Mouse (Mus musculus) urinary bladder, adult 2 months (tissue): ENCODE results near the gene Tenm3. TPM values are rescaled to one million over a fixed set of nuclear protein-coding genes. Genes with fewer than 3 reads are reported as not detected.

Experiments
- DNase-seq: peaks from one replicate; pipeline ENCODE4 v3.0.0; 2022; ENCODE audit warnings: low spot score
- polyA plus RNA-seq: library from polyadenylated mRNA; depleted of rRNA; stranded (reverse); fragments of >200 nt; gene quantifications from 2 replicates; pipeline ENCODE4 v1.2.3, GENCODE M21; 2012

Tenm3 gene
- polyA plus RNA-seq, 1 experiment = 7.7 TPM

DNA sequence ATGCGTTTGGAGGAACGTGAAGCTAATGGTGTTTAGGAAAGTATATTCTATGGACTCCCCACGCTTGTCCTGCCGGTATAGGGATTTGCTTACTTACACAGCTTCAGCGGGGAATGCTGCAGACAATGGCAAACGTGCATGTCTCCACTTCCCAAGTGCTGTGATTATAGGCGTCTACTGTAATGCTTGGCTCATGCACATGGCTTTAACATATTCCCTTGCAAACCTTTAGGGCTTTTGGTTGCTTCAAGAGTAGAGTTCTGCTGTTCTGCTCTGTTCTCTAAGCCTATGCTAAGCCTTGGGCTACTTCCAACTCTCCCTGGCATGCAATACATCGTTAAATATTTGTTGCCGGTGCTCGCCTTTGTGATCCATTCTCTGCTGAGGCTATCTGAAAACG is 102.8 kb downstream of the Tenm3 start:
- DNase-seq = no peak

DNA sequence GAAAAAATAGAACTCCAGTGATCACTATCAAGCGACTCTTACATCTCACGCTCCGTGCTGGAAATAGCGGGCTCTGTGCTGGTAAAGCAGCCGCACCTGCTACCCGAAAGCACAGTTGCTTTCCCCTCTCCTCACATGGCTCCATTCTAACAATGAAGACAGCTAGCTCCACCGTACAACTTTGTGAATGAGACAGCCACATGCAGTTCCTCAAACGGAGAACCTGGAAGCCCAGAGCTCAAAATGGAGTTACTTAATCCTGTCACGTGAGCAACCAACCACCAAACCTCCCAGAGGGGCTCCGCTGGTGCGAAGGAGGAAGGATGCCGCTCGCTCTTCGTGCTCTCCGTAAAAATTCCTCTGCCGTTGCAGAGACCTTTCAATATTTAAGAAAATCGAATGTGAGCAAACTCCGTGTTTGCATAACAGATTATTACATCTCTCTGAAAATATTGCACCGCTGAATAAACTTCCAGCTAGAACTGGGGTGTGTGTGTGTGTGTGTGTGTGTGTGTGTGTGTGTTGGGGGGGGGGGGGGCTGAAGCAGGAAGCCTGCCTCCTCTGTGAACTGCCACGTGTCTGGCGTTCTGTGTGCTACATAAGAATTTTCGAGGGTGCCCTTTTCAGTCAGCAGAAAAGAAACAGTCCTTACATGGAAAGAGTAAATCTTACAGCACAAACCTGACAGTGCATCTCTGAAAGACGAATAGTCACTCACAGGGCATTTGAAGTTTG is 103.4 kb downstream of the Tenm3 start:
- no peak for DNase-seq

DNA sequence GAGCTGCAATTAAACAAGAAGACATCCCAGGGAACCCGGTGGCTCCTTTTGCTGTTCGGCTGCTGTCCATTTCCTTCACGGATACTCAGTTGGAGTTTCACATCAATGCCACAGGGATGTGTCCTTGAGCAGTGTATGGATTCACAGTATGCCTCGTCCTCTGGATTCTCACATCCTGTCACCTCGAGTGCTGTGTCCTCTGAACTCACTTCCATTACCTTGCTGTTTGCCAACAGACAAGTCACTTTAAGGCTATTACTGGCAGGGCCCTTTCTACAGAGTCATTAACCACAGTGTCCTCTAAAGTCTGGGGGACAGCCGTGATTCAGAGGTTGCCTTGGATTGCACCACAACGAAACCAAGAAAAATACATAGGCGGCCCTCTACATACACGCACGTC is 110.0 kb downstream of the Tenm3 start:
- no peak for DNase-seq

DNA sequence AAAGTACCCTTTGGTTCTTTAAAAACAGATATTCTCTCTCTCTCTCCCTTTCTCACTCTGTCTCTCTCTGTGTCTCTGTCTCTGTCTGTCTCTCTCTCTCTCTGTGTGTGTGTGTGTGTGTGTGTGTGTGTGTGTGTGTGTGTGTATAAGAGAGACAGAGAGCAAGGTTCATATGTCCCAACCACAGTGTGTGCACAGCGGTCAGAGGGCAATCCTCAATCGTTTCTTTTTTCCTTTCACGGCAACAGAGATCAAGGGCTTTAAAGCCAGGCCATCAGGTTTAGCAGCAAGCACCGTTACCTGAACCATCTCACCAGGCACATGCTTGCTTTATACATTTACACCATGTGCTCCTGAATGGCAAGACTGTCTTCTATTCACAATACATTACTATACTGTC is 110.7 kb downstream of the Tenm3 start:
- no peak for DNase-seq

DNA sequence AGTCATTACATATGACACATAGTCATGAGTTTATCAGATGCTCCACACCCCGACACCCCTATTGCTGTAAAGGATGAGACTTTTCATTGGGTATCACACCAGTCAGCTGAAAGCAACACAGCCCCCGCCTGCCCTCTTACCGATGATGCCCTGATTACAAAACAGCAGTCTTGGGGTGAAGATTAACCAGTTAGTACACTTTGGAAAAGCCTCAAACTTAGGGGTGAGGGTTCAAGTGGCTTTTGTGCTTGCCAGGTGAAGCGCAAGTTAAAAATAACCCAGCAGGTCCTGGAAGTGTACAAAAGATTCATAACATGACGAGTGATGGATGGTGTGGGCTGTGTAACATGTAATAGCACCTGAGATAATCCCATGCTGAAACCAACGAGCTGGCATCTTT is 113.0 kb downstream of the Tenm3 start:
- no peak for DNase-seq

DNA sequence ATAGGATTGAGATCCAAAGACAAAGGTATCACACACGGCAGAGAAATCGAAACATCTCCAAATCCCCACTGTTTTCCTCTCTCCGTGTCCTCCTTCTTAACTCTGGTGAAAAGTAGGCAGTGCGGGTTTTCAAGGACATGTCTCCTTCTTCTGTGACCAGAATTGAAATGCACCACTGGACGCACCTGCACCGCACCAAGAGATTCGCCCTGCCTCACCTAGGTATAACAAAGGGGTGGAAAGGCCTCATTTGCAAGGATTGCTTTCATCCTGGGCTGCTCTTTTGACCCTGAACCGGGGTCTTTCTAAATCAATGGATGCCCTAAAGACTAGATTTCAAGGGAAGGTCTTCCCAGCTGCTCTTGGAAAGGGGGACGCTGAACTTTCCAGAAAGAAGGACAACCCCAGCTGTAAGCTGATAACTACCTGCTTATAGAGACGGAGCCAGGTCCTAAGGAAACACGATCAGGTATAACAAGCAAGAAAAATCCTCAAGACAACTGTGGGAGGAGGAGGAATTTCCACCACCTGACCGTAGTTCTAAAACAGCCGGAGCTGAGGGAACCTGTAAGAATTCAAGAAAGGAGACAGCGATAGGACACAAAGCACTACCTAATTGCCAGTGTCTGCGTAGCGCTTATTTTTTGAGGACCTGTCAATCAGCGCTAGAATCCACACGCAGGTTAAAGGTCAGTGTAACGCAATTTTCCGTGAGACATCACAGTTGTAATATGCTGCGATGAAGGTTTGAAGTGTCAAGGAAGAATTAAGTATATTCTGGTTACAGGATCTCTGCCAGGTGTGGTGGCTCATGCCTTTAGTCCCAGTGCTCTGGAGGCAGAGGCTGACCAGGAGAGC is 114.7 kb downstream of the Tenm3 start:
- no peak for DNase-seq

DNA sequence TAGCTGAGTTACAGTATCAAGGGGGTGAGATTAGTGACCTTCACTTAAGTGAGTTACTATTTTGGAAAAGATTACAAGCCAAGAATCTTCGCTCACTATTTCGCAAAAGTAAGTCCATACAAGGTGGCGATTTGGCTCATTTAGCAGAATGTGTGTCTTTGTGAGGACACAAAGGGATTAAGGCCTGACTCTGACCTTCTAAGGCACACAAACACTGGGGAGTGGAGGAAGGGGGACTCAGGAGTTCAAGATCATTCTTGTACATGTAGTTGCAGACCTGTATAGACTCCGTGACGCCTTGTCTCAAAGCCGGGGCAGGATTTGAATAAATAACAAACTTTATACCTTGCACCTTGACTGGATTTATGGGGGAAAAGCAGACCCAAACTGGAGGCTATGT is 115.7 kb downstream of the Tenm3 start:
- DNase-seq = no peak

DNA sequence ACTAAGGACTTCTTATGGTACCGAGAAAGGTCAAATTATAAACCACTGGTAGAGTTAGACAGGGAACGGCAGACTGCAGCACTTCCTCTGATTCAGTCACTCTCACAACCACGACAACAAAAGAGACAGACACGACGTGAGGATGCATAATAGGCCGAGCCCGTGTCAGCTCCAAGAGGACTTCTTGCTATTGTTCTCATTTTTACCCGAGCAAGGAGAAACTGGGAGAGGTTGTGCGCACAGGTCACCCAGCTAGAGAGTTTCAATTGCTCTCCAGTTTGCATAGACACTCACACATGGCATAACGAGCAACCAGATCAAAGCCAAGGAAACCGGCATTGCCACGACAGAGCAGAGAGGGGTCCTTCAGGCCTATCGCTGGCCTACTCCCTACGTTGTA is 121.0 kb downstream of the Tenm3 start:
- no peak for DNase-seq

DNA sequence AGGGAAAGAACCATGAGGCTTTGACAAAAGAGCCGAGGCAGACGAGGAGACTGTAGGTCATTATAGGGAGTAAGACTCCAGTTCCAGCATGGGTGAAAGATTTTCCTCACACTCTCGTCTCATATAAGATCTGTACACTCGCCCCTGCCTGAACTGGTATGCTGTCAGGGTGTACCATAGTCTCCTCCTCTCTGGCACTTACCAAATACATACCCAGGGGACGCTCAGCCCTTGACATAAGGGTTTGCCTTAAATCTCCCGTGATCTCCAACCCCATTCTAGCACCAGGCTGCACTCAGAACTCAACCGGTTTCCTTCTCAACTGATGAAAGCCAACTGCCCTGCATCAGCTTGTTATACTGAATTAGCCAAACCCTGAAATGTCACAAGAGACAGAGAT is 121.4 kb downstream of the Tenm3 start:
- DNase-seq = no peak

DNA sequence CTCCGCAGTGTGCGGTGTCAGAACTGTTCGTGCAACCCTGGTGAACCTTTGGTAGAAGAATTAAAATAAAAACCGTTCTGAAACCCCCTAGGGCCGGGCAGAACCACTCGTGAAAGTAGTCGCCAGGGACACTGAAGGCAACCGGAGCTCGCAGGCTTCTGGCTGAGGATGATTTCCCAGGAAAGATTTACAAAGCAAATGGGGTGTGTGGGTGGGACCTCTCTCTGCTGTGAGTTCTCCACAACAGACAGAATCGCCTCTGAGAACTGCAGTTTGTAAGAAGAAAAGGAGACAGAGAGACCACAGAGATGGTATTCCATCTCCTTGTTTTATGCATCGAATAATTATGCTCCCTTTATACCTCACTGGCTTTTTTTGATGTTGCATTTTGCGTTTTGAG is 122.4 kb downstream of the Tenm3 start:
- no peak for DNase-seq

DNA sequence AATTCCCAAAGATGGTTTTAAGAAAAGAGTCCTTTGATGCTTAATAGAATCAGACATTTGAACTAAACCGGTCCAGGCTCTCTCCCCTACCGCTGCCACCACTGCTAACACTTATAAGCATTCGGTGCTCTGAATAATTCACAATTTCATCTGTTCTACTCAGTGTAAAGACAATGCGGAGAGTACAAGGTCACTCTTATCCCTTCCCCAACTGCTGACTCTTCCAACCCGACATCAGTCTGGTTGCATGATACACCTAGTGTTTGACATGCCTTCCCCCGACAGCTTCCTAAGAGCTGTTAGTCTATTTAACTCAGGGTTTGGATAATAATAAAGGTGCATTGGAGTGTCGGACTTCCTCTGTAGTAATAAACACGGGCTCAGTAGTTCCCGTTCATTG is 128.1 kb downstream of the Tenm3 start:
- DNase-seq = no peak

DNA sequence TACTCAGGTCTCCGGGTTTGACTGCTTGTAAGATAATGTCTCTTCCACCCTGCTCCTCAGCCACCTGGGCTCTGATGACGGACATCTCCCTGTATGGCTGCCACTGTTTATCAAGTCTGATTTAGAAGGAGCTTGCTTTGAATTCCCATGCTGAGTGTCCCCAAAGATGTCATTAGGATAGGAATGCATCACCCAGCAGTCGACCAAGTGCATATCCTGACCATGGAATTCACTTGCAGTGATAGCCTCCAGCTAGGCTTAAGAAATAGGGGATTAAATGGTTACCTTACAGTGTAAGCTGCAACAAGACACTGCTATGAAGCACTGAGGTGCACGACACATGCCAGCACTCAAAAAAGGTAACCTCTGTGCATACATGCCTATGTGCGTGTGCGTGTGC is 137.1 kb downstream of the Tenm3 start:
- DNase-seq = no peak

DNA sequence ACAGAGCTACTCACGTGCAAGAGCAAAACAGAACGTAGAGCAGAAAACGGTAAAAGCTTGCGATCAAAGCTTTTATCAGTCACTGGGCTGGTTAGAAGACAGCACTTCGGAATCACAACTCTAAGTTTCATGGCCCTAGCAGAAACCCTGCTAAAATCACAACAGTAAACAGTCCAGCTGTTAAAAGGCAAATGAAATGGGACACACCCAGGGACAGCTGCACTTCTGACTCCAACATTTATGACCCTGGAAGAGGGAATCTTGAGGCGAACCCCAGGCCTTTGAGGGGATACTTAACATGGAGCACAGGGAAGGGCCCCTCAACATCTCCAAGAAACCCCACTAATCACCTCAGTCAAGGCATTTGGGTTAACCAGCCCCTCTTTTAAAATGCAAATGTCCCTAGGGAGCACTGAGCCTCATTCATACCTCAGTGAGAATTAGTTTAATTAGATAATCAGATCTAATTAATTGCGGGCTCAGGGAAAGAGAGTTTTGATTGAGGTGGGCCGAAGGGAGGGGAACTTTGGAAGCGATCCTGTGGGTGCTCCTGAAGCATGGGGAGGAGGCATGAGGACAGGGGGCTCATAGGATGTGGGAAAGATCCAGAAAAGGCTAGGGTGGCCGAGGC is 138.8 kb downstream of the Tenm3 start:
- DNase-seq = no peak

DNA sequence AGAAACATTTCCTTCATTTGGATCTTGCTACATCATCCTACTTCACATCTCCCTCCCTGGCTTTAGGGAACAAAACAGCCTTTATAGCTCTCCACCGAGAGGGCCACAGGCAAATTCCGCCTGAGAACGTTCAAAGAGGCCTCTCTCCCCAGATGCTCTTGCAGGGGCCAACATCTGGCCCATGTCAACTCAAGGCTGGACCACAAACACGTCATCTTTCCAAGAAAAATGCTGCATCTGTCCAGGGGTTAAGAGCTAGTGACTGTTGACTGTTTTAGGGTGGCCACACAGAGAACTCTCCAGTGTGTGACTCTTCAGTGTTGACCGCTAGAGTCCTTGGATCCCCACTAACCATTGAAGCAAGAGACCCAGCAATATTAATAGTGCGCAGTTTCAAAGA is 139.3 kb downstream of the Tenm3 start:
- DNase-seq = no peak

DNA sequence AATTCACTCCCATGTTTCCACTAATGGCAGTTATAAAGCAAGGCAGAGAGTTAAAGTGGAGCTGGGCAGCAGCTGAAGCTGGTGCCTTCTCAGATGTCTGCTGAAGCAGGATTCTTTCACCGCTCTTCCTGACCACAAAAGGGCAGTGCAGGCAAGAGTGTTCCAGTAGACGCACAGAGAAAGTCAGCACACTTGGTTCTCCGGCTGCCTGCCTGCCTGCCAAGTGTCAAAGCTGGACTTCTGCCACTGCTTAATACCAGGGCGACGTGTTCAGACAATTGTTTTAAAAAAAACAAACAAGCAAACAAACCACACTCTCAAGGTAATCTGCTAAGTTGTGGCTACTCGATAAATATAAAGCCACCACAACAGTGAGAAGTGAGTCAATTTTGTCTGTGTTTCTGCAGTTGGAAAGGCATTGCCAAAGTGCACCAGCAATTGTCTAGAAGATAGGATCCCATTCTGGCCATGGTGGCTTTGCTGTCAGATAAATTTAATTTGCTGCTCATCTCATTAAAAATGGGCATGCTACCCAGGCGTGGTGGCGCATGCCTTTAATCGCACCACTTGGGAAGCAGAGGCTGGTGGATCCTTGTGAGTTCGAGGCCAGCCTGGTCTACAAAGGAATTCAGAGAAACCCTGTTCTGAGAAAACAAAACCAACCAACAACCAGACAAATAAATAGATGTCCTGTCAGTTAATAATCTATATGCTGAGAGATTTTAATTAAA is 152.9 kb downstream of the Tenm3 start:
- DNase-seq = no peak

DNA sequence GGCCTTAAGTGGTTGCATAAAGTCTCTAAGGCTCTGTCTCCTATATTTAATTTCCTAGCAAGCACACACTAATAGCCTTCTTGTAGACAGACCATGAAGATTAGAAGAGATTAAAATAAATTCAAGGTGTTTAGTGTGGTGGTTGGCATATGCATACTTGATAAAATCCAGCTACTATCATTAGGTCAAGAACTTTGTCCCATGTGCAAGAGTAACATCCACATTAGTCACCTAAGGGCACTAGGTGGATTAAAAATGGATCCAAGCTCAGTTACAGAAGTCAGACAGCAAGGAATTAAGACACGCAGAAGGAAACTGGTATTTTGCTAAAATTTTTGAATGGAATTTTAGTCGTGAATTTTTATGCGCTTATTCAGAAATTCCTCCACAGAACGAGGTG is 155.0 kb downstream of the Tenm3 start:
- no peak for DNase-seq

DNA sequence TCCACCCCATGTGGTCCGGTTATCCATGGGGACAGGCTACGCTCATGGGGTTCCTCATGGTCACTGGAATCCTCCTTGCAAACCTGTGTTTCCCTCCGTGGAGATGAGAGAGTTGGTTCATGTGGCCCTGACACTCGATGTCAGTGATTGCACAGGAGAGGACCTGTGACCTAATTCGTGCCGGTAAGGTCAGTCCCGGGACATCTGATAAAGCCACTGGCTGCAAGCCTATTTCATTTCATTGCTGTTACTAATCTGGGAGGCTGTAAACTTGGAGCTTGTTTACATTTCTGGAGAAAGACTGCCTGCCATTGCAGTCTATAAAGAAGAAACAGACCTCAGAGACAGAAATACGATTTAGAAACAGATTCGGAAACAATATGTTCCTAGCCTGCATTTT is 155.6 kb downstream of the Tenm3 start:
- no peak for DNase-seq

DNA sequence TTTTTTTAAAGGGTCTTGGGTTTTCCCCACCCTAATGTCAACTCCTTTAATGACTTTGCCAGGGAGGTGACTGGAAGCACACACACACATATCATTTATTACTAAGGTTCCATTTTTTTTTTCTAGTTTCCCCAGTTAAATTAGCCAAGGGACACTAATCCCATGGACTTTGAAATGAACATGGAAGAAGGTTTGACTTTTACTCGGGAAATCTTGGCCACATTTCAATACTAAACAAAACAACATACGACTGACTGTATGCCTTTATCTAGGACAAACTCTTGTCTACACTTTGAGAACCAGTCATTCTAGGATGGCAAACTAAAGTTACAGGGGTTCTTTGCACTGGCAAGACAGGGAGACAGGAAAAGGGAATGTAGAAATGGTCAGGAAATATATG is 170.3 kb downstream of the Tenm3 start:
- DNase-seq = no peak

DNA sequence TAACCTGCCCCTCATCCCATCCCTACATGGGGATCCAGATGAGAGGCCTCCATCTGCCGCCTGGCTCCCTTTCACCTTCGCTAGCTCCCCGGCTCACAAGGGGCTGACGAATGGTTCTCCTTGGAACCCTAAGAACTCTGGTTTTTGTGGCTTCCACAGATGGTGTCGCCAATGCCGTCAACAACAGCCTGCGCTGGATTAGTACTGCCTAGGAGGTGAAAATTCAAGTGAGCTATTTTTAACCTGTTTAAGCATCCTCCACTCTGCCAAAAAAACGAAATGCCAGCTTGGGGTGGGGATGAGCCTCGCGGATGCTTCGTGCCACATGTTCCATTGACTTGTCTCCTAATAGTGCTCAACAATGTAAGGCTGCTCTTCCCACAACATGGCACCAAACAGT is 171.3 kb downstream of the Tenm3 start:
- no peak for DNase-seq

DNA sequence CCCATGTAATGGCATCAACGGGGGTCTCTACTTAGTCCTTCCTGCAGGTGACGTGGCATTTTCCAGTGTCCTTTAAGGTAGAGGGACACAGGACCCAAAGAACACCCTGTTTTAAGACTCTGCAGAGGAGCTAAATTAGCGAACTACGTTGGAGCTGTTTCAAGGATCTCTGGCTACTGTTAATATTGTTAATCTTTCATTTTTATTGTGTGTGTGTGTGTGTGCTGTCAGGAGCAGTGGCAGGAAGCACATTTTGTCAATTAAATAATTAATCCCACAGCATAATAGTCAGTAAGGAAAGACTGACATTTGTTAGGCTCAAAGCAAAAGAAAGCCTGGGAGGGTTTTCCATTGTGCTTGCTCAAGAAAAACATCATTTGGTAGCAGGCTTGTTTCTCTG is 172.4 kb downstream of the Tenm3 start:
- no peak for DNase-seq

DNA sequence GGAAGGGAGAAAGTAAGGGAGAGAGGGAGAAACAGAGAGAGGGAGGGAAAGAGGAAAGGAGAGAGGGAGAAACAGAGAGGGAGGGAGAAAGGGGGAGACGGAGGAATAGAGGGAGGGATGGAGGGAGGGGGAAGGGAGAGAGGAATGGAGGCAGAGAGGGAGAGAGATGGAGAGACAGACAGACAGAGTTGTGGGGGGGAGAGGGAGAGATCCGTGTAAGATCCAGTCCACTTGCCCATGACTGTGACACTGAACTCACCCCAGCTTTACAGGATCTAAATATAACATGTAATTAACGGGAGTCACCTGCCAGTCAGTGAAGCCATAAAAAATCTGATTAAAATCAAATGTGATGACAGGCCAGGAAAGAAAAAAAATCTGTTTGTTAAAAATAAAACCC is 172.9 kb downstream of the Tenm3 start:
- no peak for DNase-seq

DNA sequence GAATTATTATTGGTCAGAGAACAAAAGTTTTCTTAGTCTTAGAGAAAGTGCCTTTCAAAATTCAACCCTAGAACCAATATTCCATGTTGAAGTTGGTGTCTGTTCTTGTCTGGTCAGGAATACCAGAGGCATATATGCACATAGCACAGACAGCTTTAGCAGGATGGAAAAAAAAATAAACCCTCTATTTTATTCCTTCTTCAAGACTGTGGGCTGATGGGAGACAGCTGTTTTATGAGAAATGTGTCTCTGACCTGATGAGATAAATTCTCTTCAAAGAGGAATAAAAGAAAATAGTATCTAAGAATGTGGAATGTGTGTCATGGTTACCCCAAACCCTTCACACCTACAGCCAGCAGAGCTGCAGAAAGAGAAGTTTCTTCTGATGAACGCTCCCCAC is 173.4 kb downstream of the Tenm3 start:
- no peak for DNase-seq
